Mouse (Mus musculus): ENCODE measurements around the gene Tpk1. TPM values are rescaled to one million over a fixed set of nuclear protein-coding genes. Genes with fewer than 3 reads are reported as not detected.
A peak's percentile ranks its signal among the peaks of the same experiment; 100 is the strongest.

The Tpk1 gene
- total RNA-seq (2022), result 1 to 10 TPM; 2.2 to 5.8 (median 4.1) TPM

- peak; percentile 78 to 89 for DNase-seq (ENCODE audit: low spot score in 2 of 2)
These were observed at the start of gene Tpk1 for GRCm38 (mm10) chr6:43665677-43666546. Gene Tpk1 (minus strand): TSS chr6:43666278.

GRCm38 (mm10) chr6:43702810-43703614 is 36.9 kb upstream of the Tpk1 start:
- DNase-seq (ENCODE audit: low spot score in 2 of 2), result no peak

- DNase-seq (ENCODE audit: low spot score in 2 of 2), result no peak
These were observed 25.8 kb upstream of the Tpk1 start for GRCm38 (mm10) chr6:43691863-43692262.

DNA sequence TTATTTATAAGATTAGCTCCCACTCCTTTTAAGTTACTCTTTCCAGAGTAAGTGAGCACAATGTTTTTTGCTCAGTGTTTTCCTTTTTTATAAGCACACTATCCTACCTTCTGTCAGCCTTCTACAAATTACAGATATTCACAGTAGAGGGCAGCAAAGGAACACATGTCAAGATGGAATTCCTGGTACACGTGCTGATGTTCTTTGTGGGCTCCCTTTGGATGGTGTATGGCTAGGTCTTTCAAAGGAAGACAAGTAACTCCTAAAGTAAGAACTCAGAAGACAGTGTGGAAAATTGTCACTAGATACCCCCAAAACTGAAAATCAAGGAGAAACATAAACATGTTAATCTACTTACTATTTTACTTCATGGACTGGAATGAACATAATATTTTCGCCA is 19.9 kb upstream of the Tpk1 start:
- no peak for DNase-seq (ENCODE audit: low spot score in 2 of 2)

- no peak for DNase-seq (ENCODE audit: low spot score in 2 of 2)
These were observed 16.5 kb upstream of the Tpk1 start for GRCm38 (mm10) chr6:43682535-43682934.

DNA sequence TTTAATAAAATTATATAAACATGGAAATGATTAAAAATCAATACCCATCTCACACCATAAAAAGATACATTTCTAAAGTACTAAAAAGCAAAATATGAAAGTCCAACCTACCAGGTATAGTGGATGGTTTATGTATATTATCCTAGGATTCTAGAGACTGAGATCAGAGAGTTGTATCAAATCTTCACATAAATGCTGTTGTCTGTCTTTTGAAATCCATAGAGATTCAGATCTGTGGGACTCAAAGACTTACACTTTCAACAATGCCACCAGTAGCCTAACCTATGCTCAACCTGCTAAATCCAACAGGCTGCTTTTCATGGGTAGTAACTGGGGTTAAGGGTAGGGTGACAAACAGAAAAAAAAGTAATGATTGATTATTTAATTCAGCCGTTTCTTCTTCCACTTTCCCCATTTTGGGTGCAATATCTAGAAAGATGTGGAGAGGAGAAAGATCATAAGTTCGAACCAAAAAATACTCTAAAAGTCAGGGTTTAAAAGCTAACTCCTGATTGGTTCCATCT is 12.7 kb upstream of the Tpk1 start:
- no peak for DNase-seq (ENCODE audit: low spot score in 2 of 2)

DNA sequence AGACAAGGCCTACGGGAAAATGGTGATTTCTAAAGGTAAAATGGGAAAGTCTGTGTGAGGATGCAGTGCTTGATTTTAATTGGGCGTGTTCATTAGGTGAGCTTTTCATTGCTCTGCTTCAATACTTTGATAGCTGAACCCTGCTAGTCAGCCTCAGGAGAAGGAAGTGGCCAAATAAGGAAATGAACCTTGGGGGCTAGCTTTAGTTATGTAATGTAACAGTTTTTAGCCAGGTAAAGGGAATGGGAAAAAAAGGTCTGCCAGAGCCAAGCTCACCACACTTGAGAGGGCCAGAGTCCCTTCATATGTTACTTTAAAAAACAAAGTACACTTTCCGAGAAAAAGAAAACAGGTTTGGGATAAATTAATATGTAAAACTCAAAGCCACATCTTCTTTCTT is 11.5 kb upstream of the Tpk1 start:
- DNase-seq (ENCODE audit: low spot score in 2 of 2), result no peak

- DNase-seq (ENCODE audit: low spot score in 2 of 2), result no peak
These were observed 10.1 kb upstream of the Tpk1 start for GRCm38 (mm10) chr6:43676139-43676538.

DNA sequence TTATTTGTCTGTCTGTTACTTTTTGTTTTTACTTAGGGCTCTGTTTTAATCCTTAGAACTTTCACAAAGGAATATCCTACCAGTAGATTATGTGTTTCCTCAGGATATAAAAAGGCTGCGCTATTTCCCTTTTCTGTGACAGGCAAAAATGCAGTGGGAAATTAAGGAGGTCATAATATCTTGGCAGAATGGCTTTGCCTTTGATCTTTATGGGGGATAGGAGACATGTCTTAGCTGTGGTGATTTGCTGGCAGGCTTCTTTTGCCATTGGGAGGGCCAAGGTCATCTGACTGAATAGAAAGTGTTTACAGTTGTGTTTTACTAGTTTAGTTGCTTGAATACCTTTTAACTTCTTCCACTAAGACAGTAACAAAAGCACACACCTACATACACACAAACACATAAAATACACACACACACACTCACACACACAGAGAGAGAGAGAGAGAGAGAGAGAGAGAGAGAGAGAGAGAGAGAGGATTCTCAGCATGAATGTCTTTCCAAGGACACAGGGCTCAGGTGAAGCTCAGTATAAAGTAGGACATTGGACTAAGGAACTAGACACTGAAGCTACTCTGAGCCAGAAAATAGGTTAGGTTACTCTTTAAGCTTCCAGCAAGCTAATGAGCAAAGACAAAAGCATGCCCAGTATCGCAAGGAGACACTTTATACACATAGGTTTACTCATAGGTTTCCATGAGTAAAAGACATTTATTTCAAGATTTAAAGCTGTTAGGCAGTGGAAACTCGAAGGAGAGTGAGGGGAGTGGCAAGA is 9.1 kb upstream of the Tpk1 start:
- no peak for DNase-seq (ENCODE audit: low spot score in 2 of 2)

DNA sequence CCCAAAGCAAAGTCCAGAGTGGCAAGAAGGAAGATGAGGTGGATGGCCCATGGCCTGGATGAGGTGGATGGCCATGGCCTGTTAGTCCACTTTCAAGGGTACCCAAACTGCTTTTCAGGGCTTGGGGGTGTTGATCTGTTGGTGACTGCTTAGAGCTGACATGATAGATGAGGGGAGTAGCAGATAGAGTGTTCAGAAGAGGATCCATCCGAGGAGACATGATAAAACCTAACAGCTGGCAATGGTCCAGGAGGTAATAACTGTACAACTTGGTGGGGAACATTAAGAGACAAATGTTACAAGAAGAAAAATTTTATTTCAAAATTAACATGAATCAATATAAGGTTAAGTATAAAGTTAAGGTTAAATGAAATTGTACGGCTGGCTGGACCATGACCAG is 4.9 kb upstream of the Tpk1 start:
- no peak for DNase-seq (ENCODE audit: low spot score in 2 of 2)

DNA sequence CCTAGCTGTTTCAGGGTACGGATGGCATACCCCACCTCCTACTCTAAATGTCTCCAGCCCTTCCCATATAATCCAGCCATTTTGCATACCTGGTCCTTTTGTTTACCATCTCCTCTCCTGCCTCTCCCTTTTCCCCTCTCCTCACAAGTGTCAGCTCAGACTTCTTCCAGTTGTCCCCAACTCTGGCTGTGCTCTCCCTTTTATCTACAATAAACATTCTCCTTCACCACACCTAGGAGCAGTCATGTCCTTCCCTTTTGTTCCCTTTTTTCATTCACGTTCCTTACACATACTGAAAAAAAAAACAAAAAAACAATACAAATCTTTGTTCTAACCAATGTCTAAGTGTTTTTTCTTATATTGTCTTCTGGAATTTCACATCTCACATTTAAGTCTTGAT is 1.6 kb upstream of the Tpk1 start:
- no peak for DNase-seq (ENCODE audit: low spot score in 2 of 2)

- DNase-seq (ENCODE audit: low spot score in 2 of 2), result no peak
These were observed 728 bp upstream of the Tpk1 start for GRCm38 (mm10) chr6:43666611-43667400.

GRCm38 (mm10) chr6:43661822-43662221 is 4.3 kb downstream of the Tpk1 start:
- DNase-seq (ENCODE audit: low spot score in 2 of 2), result no peak

DNA sequence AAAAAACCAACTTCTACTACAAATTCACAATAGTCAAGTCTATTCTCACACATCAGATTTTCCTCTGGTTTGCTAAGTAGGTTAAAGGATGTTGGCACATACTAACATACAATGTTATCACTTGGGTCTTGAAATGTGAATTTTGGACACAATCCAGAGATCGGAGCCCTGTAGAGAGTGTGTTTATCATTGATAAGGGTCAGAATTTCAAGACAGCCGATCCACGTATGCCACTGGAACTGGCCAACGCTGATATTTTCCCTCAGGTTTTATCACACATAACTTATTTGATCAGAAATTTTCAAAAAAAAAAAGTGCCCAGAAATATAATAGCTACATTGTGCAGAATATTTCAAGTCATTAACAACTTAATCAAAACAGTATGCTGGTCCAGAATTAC is 7.8 kb downstream of the Tpk1 start:
- no peak for DNase-seq (ENCODE audit: low spot score in 2 of 2)

GRCm38 (mm10) chr6:43657845-43658244 is 8.2 kb downstream of the Tpk1 start:
- no peak for DNase-seq (ENCODE audit: low spot score in 2 of 2)

DNA sequence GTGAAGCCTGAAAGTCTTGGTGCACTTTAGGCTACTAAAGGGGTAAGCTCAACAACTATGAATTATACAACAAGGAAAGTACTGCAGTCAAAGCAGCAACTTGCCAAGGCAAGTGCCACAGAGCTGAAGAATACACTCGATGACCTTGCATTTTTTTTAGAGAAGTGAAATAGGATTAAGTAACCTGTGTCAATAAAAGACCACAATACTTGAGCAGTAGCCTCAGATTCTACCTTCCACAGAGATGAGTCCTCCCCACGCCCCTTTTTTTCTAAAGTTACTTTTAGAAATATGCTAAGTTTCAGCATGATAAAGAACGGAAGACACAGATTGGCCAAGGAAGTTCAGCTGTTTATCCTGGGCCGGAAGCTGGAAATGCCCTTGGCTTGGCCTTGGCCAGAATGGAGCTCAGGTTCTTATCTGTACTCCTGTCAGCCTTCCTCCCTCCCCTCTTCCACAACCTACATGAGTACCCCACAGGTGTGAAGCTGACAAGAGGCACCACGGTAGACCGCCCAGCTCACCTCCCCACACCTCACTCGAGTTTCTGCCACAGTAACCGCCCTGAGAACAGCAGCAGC is 11.1 kb downstream of the Tpk1 start:
- no peak for DNase-seq (ENCODE audit: low spot score in 2 of 2)

DNA sequence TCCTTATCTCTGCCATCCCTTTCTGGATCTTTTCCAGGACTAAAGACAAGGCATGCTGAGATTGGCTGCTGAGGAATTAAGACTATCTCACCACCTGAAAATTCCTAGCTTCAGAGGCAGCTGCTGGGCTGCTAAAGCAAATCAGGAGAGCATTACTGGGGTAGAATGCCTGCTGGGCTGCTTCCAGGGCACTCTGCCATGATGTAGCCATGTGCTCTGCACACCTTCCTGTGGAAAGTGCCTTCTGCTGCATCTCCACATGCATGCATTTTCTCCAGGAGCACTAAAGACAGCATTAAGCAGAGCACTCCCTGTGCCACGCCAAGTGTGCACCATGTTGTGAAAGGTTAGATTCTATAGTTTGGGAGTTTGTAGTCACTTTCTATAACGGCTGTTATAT is 16.6 kb downstream of the Tpk1 start:
- DNase-seq (ENCODE audit: low spot score in 2 of 2), result no peak

GRCm38 (mm10) chr6:43645674-43646073 is 20.4 kb downstream of the Tpk1 start:
- no peak for DNase-seq (ENCODE audit: low spot score in 2 of 2)

DNA sequence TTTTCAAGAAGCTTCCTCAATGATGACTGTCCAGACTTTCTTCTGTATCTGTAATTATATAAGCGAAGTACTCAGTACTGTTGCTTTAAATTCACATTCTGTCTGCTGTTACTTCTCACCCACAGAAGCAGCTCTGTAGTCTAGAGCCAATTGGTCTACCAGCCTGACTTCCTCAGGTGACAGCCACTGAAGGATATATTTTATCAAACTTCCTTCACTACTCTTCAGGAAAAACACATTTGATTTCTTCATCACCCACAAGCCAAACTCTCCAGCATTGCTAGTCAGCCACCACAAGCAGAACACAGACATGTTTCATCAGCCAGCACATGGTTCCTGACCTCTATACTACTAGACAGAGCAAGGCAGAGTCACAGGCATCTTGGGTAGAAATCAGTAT is 21.0 kb downstream of the Tpk1 start:
- no peak for DNase-seq (ENCODE audit: low spot score in 2 of 2)

- DNase-seq (ENCODE audit: low spot score in 2 of 2), result no peak
These were observed 22.4 kb downstream of the Tpk1 start for GRCm38 (mm10) chr6:43643718-43644117.

Measured in left cerebral cortex, adult 8-10 months (tissue).